Mouse (Mus musculus) left cerebral cortex, postnatal 4 days (tissue): ENCODE measurements around the gene Vdac1. TPM values are rescaled to one million over a fixed set of nuclear protein-coding genes. Genes with fewer than 3 reads are reported as not detected.

ENCODE experiments used
- DNase-seq: peaks from one replicate; pipeline ENCODE4 v3.0.0-alpha.2; 2022
- intact Hi-C: fragments of 180-260 bp; cut with DNase I; formaldehyde crosslinking; loops from one replicate; pipeline ENCODE4 v1.15.1; 2025
- total RNA-seq, 2 experiments: library from RNA; stranded (reverse); gene quantifications; 2 replicates each; pipeline ENCODE4 v1.2.3; 2021

Vdac1 gene
- total RNA-seq, 2 experiments from 2014 or later, result 438 to 456 TPM

- intact Hi-C loops, result no loop called here
- DNase-seq, result no peak
These were observed 44.6 kb downstream of the Vdac1 start for GRCm38 (mm10) chr11:52405196-52405688.

GRCm38 (mm10) chr11:52409316-52409715 lies 48.7 kb downstream of the Vdac1 start:
- intact Hi-C loops, result no loop called here

GRCm38 (mm10) chr11:52418358-52418757 lies 57.7 kb downstream of the Vdac1 start:
- intact Hi-C loops, result no loop called here
- DNase-seq, result no peak

More at GRCm38 (mm10) chr11:52409316-52409715, 48.7 kb downstream of the Vdac1 start:
- DNase-seq, result no peak

- intact Hi-C loops, result no loop called here
- DNase-seq, result no peak
These were observed 58.6 kb downstream of the Vdac1 start for GRCm38 (mm10) chr11:52419246-52419645.

GRCm38 (mm10) chr11:52419861-52420260 lies 59.2 kb downstream of the Vdac1 start:
- no peak for DNase-seq

GRCm38 (mm10) chr11:52420296-52421052 lies 59.8 kb downstream of the Vdac1 start:
- no peak for DNase-seq
- intact Hi-C loops, result loop anchor here (2.0 kb wide), 1 partner anchor 834 kb away; no protein-coding TSS in a partner anchor

More at GRCm38 (mm10) chr11:52419861-52420260, 59.2 kb downstream of the Vdac1 start:
- intact Hi-C loops, result loop anchor here (2.0 kb wide), 1 partner anchor 835 kb away; no protein-coding TSS in a partner anchor

GRCm38 (mm10) chr11:52421053-52421778 lies 60.6 kb downstream of the Vdac1 start:
- intact Hi-C loops, result loop anchor here (2.0 kb wide), 1 partner anchor 834 kb away; no protein-coding TSS in a partner anchor

GRCm38 (mm10) chr11:52429440-52429839 lies 68.8 kb downstream of the Vdac1 start:
- intact Hi-C loops, result no loop called here
- DNase-seq, result no peak

More at GRCm38 (mm10) chr11:52421053-52421778, 60.6 kb downstream of the Vdac1 start:
- DNase-seq, result peak; percentile 75

GRCm38 (mm10) chr11:52431594-52431993 lies 70.9 kb downstream of the Vdac1 start:
- intact Hi-C loops, result no loop called here
- DNase-seq, result peak; percentile 81

- intact Hi-C loops, result no loop called here
- no peak for DNase-seq
These were observed 71.5 kb downstream of the Vdac1 start for GRCm38 (mm10) chr11:52432148-52432547.

GRCm38 (mm10) chr11:52433076-52433796 lies 72.6 kb downstream of the Vdac1 start:
- no peak for DNase-seq
- intact Hi-C loops, result no loop called here

GRCm38 (mm10) chr11:52433797-52434195 lies 73.1 kb downstream of the Vdac1 start:
- intact Hi-C loops, result no loop called here
- no peak for DNase-seq

GRCm38 (mm10) chr11:52435466-52435865 lies 74.8 kb downstream of the Vdac1 start:
- intact Hi-C loops, result no loop called here

GRCm38 (mm10) chr11:52437123-52437522 lies 76.5 kb downstream of the Vdac1 start:
- intact Hi-C loops, result no loop called here
- DNase-seq, result no peak

More at GRCm38 (mm10) chr11:52435466-52435865, 74.8 kb downstream of the Vdac1 start:
- DNase-seq, result no peak

Other genes starting within 250 kb of the Vdac1 start
- gene Olfr1373, start 215.3 kb upstream of the Vdac1 start, total RNA-seq, result not detected
- gene Olfr1371, start 146.9 kb upstream of the Vdac1 start, total RNA-seq, result not detected
- gene Skp1a, start 128.9 kb upstream of the Vdac1 start, total RNA-seq, result 100 to 1,000 TPM; 474 to 484 TPM
- 1 to 10 TPM; 6.9 to 7.3 TPM for gene Tcf7, start 77.8 kb upstream of the Vdac1 start, total RNA-seq
- 10 to 100 TPM; 69.0 to 69.2 TPM for gene 9530068E07Rik, start 35.6 kb downstream of the Vdac1 start, total RNA-seq